Mouse (Mus musculus) liver, adult 2 months (tissue): ENCODE data around the gene Srxn1. TPM values are rescaled to one million over a fixed set of nuclear protein-coding genes. Genes with fewer than 3 reads are reported as not detected.

Experiments used
- DNase-seq: peaks from one replicate; pipeline ENCODE4 v3.0.0-alpha.2; 2011; ENCODE audit warnings: low read depth, low spot score; ENCODE audit errors: extremely low read depth
- H3K27ac ChIP-seq: fragments of 200-500 bp; replicated peaks from 2 replicates; pipeline ENCODE4 v1.5.1; 2012; ENCODE audit warnings: low read depth, mild to moderate bottlenecking, control low read depth, inconsistent platforms, low read length; ENCODE audit not compliant: insufficient read depth
- H3K27me3 ChIP-seq: fragments of 200-500 bp; 2 replicates; pipeline ENCODE4 v1.6.1; 2012; ENCODE audit warnings: mild to moderate bottlenecking, moderate library complexity, low read length, inconsistent platforms; ENCODE audit not compliant: control insufficient read depth, insufficient read depth
- H3K36me3 ChIP-seq: fragments of 200-500 bp; 2 replicates; pipeline ENCODE4 v1.6.1; 2012; ENCODE audit warnings: low read length, inconsistent platforms; ENCODE audit not compliant: control insufficient read depth, insufficient read depth
- H3K4me1 ChIP-seq: fragments of 200-500 bp; 2 replicates; pipeline ENCODE4 v1.6.1; 2011; ENCODE audit warnings: low read length; ENCODE audit not compliant: control insufficient read depth, insufficient read depth
- H3K4me3 ChIP-seq: fragments of 200-500 bp; 2 replicates; pipeline ENCODE4 v1.5.1; 2011; ENCODE audit warnings: low read depth, mild to moderate bottlenecking, control low read depth, low read length, moderate library complexity; ENCODE audit not compliant: insufficient read depth
- H3K79me2 ChIP-seq: fragments of 200-500 bp; 2 replicates; pipeline ENCODE4 v1.6.1; 2012; ENCODE audit warnings: inconsistent platforms, mild to moderate bottlenecking, low read length, moderate library complexity; ENCODE audit not compliant: control insufficient read depth, insufficient read depth
- H3K9ac ChIP-seq: fragments of 200-500 bp; 2 replicates; pipeline ENCODE4 v1.6.1; 2012; ENCODE audit warnings: low read depth, mild to moderate bottlenecking, control low read depth, inconsistent platforms, low read length
- CTCF ChIP-seq: fragments of 200-500 bp; IDR thresholded peaks from 2 replicates; pipeline ENCODE4 v1.5.1; 2011; ENCODE audit warnings: low read depth, low read length, control low read depth
- POLR2A ChIP-seq: fragments of 200-500 bp; IDR thresholded peaks from 2 replicates; pipeline ENCODE4 v1.6.1; 2011; ENCODE audit warnings: low read length, control low read depth; ENCODE audit not compliant: insufficient read depth; ENCODE audit errors: extremely low read depth
- WGBS: fragments of 180-500 bp; shearing (Covaris S2); methylation state at CpG from one replicate; pipeline ENCODE4 v1.1.7; 2018; 5-methylcytosine and 5-hydroxymethylcytosine counted together
- polyA plus RNA-seq: library from polyadenylated mRNA; depleted of rRNA; stranded (reverse); fragments of >200 nt; gene quantifications from 2 replicates; pipeline ENCODE4 v1.2.3, GENCODE M21; 2012
- total RNA-seq: library from RNA; depleted of rRNA; stranded (reverse); fragments of >200 nt; gene quantifications from 2 replicates; pipeline ENCODE4 v1.2.3, GENCODE M21; 2014

Gene Srxn1
- total and polyA plus RNA-seq, 2 experiments: 24.0 to 89.1 TPM

- Histone ChIP-seq H3K79me2 (no peaks in the 10 kb centered on the region), H3K4me1 (peaks cover 2% of the 10 kb centered on the region), H3K9ac (no peak overlapping the region), H3K36me3 (no peaks in the 10 kb centered on the region), H3K27me3 (peaks cover 12% of the 10 kb centered on the region), H3K27ac (no peak overlapping the region), H3K4me3 (no peak overlapping the region)
- DNase-seq: no peak
- WGBS: 70% methylated on average over 6 of the region's 6 CpGs
- no peak for TF ChIP-seq CTCF
- TF ChIP-seq POLR2A: no peak
Measured at GRCm38 (mm10) chr2:152085414-152085813, 19.9 kb upstream of the Srxn1 start.

GRCm38 (mm10) chr2:152086451-152086850 is 18.9 kb upstream of the Srxn1 start:
- Histone ChIP-seq H3K9ac (no peak overlapping the region), H3K36me3 (no peaks in the 10 kb centered on the region), H3K27ac (no peak overlapping the region), H3K4me1 (peaks cover 1% of the 10 kb centered on the region), H3K27me3 (peaks cover 9% of the 10 kb centered on the region), H3K79me2 (no peaks in the 10 kb centered on the region), H3K4me3 (no peak overlapping the region)
- TF ChIP-seq CTCF: no peak
- no peak for TF ChIP-seq POLR2A
- DNase-seq: no peak
- WGBS: 70% methylated on average over 6 of the region's 6 CpGs

- Histone ChIP-seq H3K79me2 (no peaks in the 10 kb centered on the region), H3K27me3 (peaks cover 5% of the 10 kb centered on the region), H3K4me3 (no peak overlapping the region), H3K27ac (no peak overlapping the region), H3K4me1 (no peaks in the 10 kb centered on the region), H3K9ac (no peak overlapping the region), H3K36me3 (no peaks in the 10 kb centered on the region)
- DNase-seq: no peak
- TF ChIP-seq CTCF: no peak
- no peak for TF ChIP-seq POLR2A
- 82% methylated on average over 5 of the region's 5 CpGs for WGBS
Measured at GRCm38 (mm10) chr2:152087111-152087510, 18.2 kb upstream of the Srxn1 start.

- DNase-seq: peak; percentile 13
Measured at GRCm38 (mm10) chr2:152089078-152089477, 16.2 kb upstream of the Srxn1 start.

GRCm38 (mm10) chr2:152089581-152089980 is 15.7 kb upstream of the Srxn1 start:
- Histone ChIP-seq H3K79me2 (no peaks in the 10 kb centered on the region), H3K36me3 (no peaks in the 10 kb centered on the region), H3K4me1 (no peaks in the 10 kb centered on the region), H3K4me3 (no peak overlapping the region), H3K27me3 (peaks cover 8% of the 10 kb centered on the region), H3K9ac (no peak overlapping the region), H3K27ac (no peak overlapping the region)
- DNase-seq: no peak
- 70% methylated on average over 5 of the region's 5 CpGs for WGBS
- TF ChIP-seq CTCF (no peak), POLR2A (no peak)

More at GRCm38 (mm10) chr2:152089078-152089477, 16.2 kb upstream of the Srxn1 start:
- WGBS: 5% methylated on average over 4 of the region's 4 CpGs
- Histone ChIP-seq H3K4me1 (no peaks in the 10 kb centered on the region), H3K9ac (no peak overlapping the region), H3K27ac (no peak overlapping the region), H3K27me3 (peaks cover 8% of the 10 kb centered on the region), H3K4me3 (no peak overlapping the region), H3K36me3 (no peaks in the 10 kb centered on the region), H3K79me2 (no peaks in the 10 kb centered on the region)
- TF ChIP-seq POLR2A: no peak
- TF ChIP-seq CTCF: peak; percentile 71

- H3K27ac ChIP-seq: no peak overlapping the region
- no peaks in the 10 kb centered on the region for H3K79me2 ChIP-seq
- no peaks in the 10 kb centered on the region for H3K4me1 ChIP-seq
- no peak overlapping the region for H3K9ac ChIP-seq
- WGBS: 81% methylated on average over 5 of the region's 5 CpGs
- no peak overlapping the region for H3K4me3 ChIP-seq
- peaks cover 8% of the 10 kb centered on the region for H3K27me3 ChIP-seq
- TF ChIP-seq POLR2A (no peak), CTCF (no peak)
- no peaks in the 10 kb centered on the region for H3K36me3 ChIP-seq
- no peak for DNase-seq
Measured at GRCm38 (mm10) chr2:152090486-152090885, 14.8 kb upstream of the Srxn1 start.
